Mouse (Mus musculus): ENCODE measurements around the gene Spata13. TPM values are rescaled to one million over a fixed set of nuclear protein-coding genes. Genes with fewer than 3 reads are reported as not detected.

Gene Spata13
- polyA plus RNA-seq, 1 experiment from 2014 or later, result 14.0 TPM

DNA sequence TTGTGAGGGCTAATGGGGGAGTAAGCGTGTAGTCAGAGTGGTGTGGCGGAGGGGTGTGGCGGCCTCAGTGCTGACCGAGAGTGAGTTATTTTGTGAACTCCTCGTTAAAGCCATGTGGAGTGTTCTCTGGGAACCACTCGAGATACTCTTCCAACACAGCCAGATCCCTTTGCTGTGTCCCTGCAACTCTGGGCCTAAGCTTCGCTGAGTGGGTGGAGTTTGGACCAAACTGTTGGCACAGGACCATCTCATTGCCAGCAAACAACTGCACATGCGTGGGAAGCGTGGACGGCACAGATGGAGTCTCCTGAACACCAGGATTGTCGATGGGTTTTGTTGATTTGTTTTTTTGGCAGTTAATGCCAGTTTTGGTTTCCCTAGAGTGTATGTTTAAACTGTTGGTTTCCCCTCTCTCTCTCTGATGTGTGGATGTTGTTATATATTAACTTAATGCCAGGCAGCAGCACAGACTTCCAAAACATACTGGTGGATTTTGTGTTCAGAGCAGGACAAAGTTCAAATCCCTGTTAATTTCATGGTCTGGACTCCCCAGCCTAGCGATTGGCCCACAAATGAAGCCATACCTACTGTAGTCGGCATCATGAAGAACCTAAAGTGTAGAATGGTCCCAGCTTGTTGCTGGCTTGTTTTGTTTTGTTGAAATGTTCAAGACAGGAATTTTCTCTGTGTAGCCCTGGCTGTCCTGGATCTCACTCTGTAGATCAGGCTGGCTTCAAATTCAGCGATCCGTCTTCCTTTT, 22.3 kb downstream of the Spata13 start:
- peak; percentile 74 for ATAC-seq
- Histone ChIP-seq H3K4me2 (ENCODE audit: low read depth, low read length) (peak overlapping the region; percentile 54), H3K4me3 (ENCODE audit: low read depth, low read length) (no peak overlapping the region), H3K36me3 (replicated peaks; ENCODE audit: insufficient read depth, low read length) (0 out of 2 replicates have a peak, but pooled peaks cover 5% of the 10 kb centered on the region), H3K9ac (replicated peaks) (peak overlapping the region; percentile 46), H3K4me1 (ENCODE audit: insufficient read depth) (peaks cover 53% of the 10 kb centered on the region), H3K9me3 (ENCODE audit: low read length) (no peaks in the 10 kb centered on the region), H3K27me3 (ENCODE audit: insufficient read depth, low read length) (no peaks in the 10 kb centered on the region), H3K27ac (ENCODE audit: low read depth) (peak overlapping the region; percentile 90)
- DNase-seq, result peak; percentile 73
- 69% methylated on average over 15 of the region's 15 CpGs for WGBS (ENCODE audit: insufficient replicate concordance)
- TF ChIP-seq CTCF (IDR thresholded peaks at IDR 0.05; ENCODE audit: low read depth) (no peak), EP300 (IDR thresholded peaks at IDR 0.05; ENCODE audit: low read depth) (no peak)

DNA sequence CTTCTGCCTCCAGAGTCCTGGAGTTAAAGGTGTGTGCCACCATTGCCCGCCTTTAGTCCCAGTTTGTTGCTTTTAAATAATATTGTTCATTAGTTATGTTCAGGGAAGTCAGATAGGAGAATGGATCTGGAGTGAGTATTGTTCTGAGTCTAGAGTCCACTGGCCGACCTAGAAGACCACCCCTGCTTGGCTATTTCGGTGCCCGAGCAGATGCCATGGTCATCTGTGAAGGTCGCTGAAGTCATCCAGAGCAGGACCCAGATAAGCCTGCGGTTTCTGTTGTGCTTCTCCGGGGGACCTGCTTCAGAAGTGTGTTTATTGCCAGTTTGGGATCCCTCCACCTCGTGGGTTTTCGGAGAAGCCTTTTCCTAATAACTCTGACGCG, 22.9 kb downstream of the Spata13 start:
- DNase-seq (no peak), ATAC-seq (no peak)
- Histone ChIP-seq H3K36me3 (replicated peaks; ENCODE audit: insufficient read depth, low read length) (0 out of 2 replicates have a peak, but pooled peaks cover 5% of the 10 kb centered on the region), H3K4me2 (ENCODE audit: low read depth, low read length) (peak overlapping the region; percentile 43; the same call in 1 of the 2 replicates), H3K4me3 (ENCODE audit: low read depth, low read length) (no peak overlapping the region), H3K9me3 (ENCODE audit: low read length) (no peaks in the 10 kb centered on the region), H3K4me1 (ENCODE audit: insufficient read depth) (peaks cover 53% of the 10 kb centered on the region), H3K27ac (ENCODE audit: low read depth) (peak overlapping the region; percentile 90), H3K27me3 (ENCODE audit: insufficient read depth, low read length) (no peaks in the 10 kb centered on the region), H3K9ac (replicated peaks) (no peak overlapping the region)
- WGBS (ENCODE audit: insufficient replicate concordance), result 68% methylated on average over 11 of the region's 11 CpGs
- no peak for TF ChIP-seq EP300 (IDR thresholded peaks at IDR 0.05; ENCODE audit: low read depth)
- no peak for TF ChIP-seq CTCF (IDR thresholded peaks at IDR 0.05; ENCODE audit: low read depth)

DNA sequence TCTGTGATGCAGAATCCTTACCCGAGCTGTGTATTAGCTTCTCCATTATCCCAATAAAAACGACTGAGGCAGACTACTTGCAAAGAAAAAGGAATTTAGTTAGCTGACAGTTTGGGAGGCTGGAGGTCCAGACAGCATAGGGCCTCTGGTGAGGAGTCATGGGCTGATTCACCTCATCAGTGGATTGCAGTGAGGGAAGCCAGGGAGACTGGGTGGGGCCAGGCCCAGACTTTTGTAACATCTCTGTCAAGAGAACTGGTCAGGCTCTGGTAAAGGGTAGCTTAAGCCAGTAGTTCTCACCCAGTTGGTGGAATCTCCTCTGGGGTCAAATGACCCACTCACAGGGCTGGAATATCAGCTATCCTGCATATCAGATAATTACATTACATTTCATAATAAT, 24.1 kb downstream of the Spata13 start:
- no peak for ATAC-seq
- Histone ChIP-seq H3K4me2 (ENCODE audit: low read depth, low read length) (no peak overlapping the region), H3K4me1 (ENCODE audit: insufficient read depth) (peaks cover 59% of the 10 kb centered on the region), H3K36me3 (replicated peaks; ENCODE audit: insufficient read depth, low read length) (peaks cover 3% of the 10 kb centered on the region; the same call in 1 of the 2 replicates), H3K27ac (ENCODE audit: low read depth) (peak overlapping the region; percentile 36), H3K27me3 (ENCODE audit: insufficient read depth, low read length) (no peaks in the 10 kb centered on the region), H3K9me3 (ENCODE audit: low read length) (no peaks in the 10 kb centered on the region), H3K9ac (replicated peaks) (no peak overlapping the region), H3K4me3 (ENCODE audit: low read depth, low read length) (no peak overlapping the region)
- no peak for TF ChIP-seq EP300 (IDR thresholded peaks at IDR 0.05; ENCODE audit: low read depth)
- 70% methylated on average over 2 of the region's 2 CpGs for WGBS (ENCODE audit: insufficient replicate concordance)
- DNase-seq, result no peak

DNA sequence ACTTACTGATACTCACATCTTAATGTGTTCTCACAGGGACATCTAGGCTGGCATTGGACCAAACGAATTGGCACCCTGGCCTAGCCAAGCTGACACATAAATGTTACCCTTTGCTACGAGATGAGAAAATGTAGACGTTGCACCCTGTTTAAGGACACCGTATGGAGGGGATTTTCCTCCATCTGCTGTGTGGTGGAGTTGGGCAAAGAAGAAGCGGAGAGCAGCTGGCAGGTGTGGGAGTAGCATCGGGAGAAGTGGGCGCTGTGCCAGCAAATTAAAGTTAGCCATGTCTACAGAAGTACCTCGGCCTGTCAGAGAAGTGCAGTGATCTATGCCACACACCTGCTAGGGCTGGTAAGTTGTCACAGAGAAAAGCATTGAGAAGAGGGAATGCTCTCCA, 25.7 kb downstream of the Spata13 start:
- no peak overlapping the region for H3K4me3 ChIP-seq (ENCODE audit: low read depth, low read length)
- no peak overlapping the region for H3K4me2 ChIP-seq (ENCODE audit: low read depth, low read length)
- TF ChIP-seq EP300 (IDR thresholded peaks at IDR 0.05; ENCODE audit: low read depth), result no peak
- no peak for TF ChIP-seq CTCF (IDR thresholded peaks at IDR 0.05; ENCODE audit: low read depth)
- 83% methylated on average over 8 of the region's 8 CpGs for WGBS (ENCODE audit: insufficient replicate concordance)
- no peaks in the 10 kb centered on the region for H3K9me3 ChIP-seq (ENCODE audit: low read length)
- peaks cover 58% of the 10 kb centered on the region for H3K4me1 ChIP-seq (ENCODE audit: insufficient read depth)
- no peak for ATAC-seq
- H3K27me3 ChIP-seq (ENCODE audit: insufficient read depth, low read length), result no peaks in the 10 kb centered on the region
- peaks cover 3% of the 10 kb centered on the region; the same call in 1 of the 2 replicates for H3K36me3 ChIP-seq (replicated peaks; ENCODE audit: insufficient read depth, low read length)
- DNase-seq, result no peak
- no peak overlapping the region for H3K27ac ChIP-seq (ENCODE audit: low read depth)
- no peak overlapping the region for H3K9ac ChIP-seq (replicated peaks)

DNA sequence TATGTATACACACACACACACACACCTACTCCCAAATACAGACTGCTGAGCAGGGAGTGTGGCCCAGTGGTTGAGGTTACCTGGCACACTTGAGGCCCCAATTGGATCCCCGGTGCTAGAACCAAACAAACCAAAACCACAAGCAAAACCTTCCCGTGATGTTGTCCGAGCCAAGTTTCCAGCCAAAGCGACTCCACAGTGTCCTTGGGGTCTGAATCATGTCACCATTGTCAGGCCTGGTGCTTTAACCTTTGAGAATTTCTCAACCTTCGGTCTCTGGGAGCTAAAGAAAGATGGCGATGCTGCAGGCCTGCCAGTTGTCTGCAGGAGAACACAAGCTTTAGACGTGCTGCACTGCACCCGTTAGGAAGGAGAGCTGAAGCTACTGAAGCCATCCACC, 26.8 kb downstream of the Spata13 start:
- Histone ChIP-seq H3K36me3 (replicated peaks; ENCODE audit: insufficient read depth, low read length) (peaks cover 3% of the 10 kb centered on the region; the same call in 1 of the 2 replicates), H3K9ac (replicated peaks) (no peak overlapping the region), H3K27me3 (ENCODE audit: insufficient read depth, low read length) (no peaks in the 10 kb centered on the region), H3K4me2 (ENCODE audit: low read depth, low read length) (no peak overlapping the region), H3K4me3 (ENCODE audit: low read depth, low read length) (no peak overlapping the region), H3K4me1 (ENCODE audit: insufficient read depth) (peaks cover 52% of the 10 kb centered on the region), H3K9me3 (ENCODE audit: low read length) (no peaks in the 10 kb centered on the region), H3K27ac (ENCODE audit: low read depth) (no peak overlapping the region)
- ATAC-seq (no peak), DNase-seq (no peak)
- WGBS (ENCODE audit: insufficient replicate concordance), result 81% methylated on average over 8 of the region's 8 CpGs
- TF ChIP-seq CTCF (IDR thresholded peaks at IDR 0.05; ENCODE audit: low read depth), result no peak
- TF ChIP-seq EP300 (IDR thresholded peaks at IDR 0.05; ENCODE audit: low read depth), result no peak

DNA sequence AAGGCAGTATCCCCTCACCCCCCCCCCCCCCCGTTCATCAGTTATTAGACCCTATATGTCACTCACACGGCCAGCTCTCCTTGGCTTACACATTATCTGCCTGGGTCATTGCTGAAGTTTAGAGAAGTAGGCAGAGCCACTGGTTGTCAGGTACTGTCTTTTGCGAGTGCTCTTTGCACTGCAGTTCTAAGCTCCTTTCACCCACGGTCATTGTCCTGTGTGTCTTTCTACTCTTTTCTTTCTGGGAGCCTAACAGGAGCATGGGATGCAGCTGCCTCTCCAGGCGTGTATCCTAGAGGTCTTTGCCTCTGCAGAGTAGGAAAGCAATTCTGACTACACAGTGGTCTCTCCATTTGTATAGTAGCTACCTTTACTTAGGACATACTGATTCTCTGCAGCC, 27.5 kb downstream of the Spata13 start:
- DNase-seq (no peak), ATAC-seq (no peak)
- 77% methylated on average over 5 of the region's 5 CpGs for WGBS (ENCODE audit: insufficient replicate concordance)

More for the DNA sequence above, 27.5 kb downstream of the Spata13 start:
- Histone ChIP-seq H3K9me3 (ENCODE audit: low read length) (no peaks in the 10 kb centered on the region), H3K27ac (ENCODE audit: low read depth) (no peak overlapping the region), H3K4me3 (ENCODE audit: low read depth, low read length) (no peak overlapping the region), H3K4me1 (ENCODE audit: insufficient read depth) (peaks cover 51% of the 10 kb centered on the region), H3K36me3 (replicated peaks; ENCODE audit: insufficient read depth, low read length) (peaks cover 3% of the 10 kb centered on the region; the same call in 1 of the 2 replicates), H3K9ac (replicated peaks) (no peak overlapping the region), H3K4me2 (ENCODE audit: low read depth, low read length) (no peak overlapping the region), H3K27me3 (ENCODE audit: insufficient read depth, low read length) (no peaks in the 10 kb centered on the region)
- no peak for TF ChIP-seq EP300 (IDR thresholded peaks at IDR 0.05; ENCODE audit: low read depth)
- TF ChIP-seq CTCF (IDR thresholded peaks at IDR 0.05; ENCODE audit: low read depth), result no peak
